Mouse (Mus musculus): ENCODE measurements around the gene Ssbp3.

DNA sequence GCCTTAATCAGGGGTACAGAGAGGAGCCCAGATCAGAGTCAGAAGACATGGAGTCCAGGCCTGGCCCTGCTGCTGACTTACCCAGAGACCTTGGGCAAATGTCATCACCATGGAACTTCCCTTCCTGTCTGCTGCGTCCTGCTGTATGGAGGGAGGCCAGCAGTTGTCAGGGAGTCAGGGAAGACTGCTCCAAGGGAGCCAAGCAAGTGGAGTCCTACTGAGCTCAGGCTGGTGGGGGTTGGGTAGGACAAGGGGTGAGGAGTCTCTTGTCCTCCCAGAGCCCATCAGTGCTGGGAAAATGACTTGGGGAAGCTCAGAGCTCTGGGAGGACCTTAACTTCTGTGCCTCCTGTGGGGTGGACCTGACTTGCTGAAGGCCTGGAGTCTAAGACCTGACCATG lies 173.8 kb downstream of the Ssbp3 start:
- TF ChIP-seq POLR2A (IDR thresholded peaks at IDR 0.05; ENCODE audit: insufficient read depth, low read depth, low read length) = no peak
- no peak for TF ChIP-seq CTCF (IDR thresholded peaks at IDR 0.05; ENCODE audit: insufficient read depth, low read depth, low read length)
